Mouse (Mus musculus): ENCODE results near the gene Galnt15.
"Not testable (repeated sequence)": the region's sequence is repeated elsewhere in the genome, so short reads cannot be mapped to it uniquely, and the experiment has no call there.

The Galnt15 gene

GRCm38 (mm10) chr14:32037661-32038252, 9.0 kb downstream of the Galnt15 start:
- DNase-seq = no peak

GRCm38 (mm10) chr14:32042108-32042507, 13.3 kb downstream of the Galnt15 start:
- DNase-seq = no peak

- DNase-seq = no peak
Observed at GRCm38 (mm10) chr14:32046357-32046756, 17.6 kb downstream of the Galnt15 start.

GRCm38 (mm10) chr14:32050171-32050570, 21.4 kb downstream of the Galnt15 start:
- DNase-seq = no peak

- no peak for DNase-seq
Observed at GRCm38 (mm10) chr14:32053895-32054294, 25.1 kb downstream of the Galnt15 start.

GRCm38 (mm10) chr14:32054788-32055187, 26.0 kb downstream of the Galnt15 start:
- DNase-seq = no peak

GRCm38 (mm10) chr14:32055781-32056180, 27.0 kb downstream of the Galnt15 start:
- no peak for DNase-seq

GRCm38 (mm10) chr14:32056675-32057074, 27.9 kb downstream of the Galnt15 start:
- DNase-seq = no peak

- no peak for DNase-seq
Observed at GRCm38 (mm10) chr14:32057664-32058063, 28.9 kb downstream of the Galnt15 start.

GRCm38 (mm10) chr14:32061398-32061797, 32.6 kb downstream of the Galnt15 start:
- no peak for DNase-seq

GRCm38 (mm10) chr14:32072807-32073206, 44.0 kb downstream of the Galnt15 start:
- no peak for DNase-seq

- DNase-seq = peak; percentile 42
Observed at GRCm38 (mm10) chr14:32073211-32073685, 44.5 kb downstream of the Galnt15 start.

GRCm38 (mm10) chr14:32073901-32074300, 45.1 kb downstream of the Galnt15 start:
- no peak for DNase-seq

GRCm38 (mm10) chr14:32076896-32077575, 48.2 kb downstream of the Galnt15 start:
- peak; percentile 35 for DNase-seq

GRCm38 (mm10) chr14:32081026-32081425, 52.2 kb downstream of the Galnt15 start:
- DNase-seq = peak; percentile 14

- DNase-seq = no peak
Observed at GRCm38 (mm10) chr14:32082891-32083290, 54.1 kb downstream of the Galnt15 start.

GRCm38 (mm10) chr14:32083466-32083865, 54.7 kb downstream of the Galnt15 start:
- no peak for DNase-seq

- no peak for DNase-seq
Observed at GRCm38 (mm10) chr14:32084761-32085485, 56.1 kb downstream of the Galnt15 start, which contains the start of gene Oxnad1. TSS of gene Oxnad1 (plus strand) at chr14:32085374.

GRCm38 (mm10) chr14:32085486-32086201, 56.9 kb downstream of the Galnt15 start, which contains the start of gene Dph3:
TSS of gene Dph3 (minus strand) at chr14:32085729.
- peak; percentile 100 for DNase-seq

GRCm38 (mm10) chr14:32086226-32086625, 57.4 kb downstream of the Galnt15 start:
- no peak for DNase-seq

- not testable (repeated sequence) for DNase-seq
Observed at GRCm38 (mm10) chr14:32087584-32088248, 58.9 kb downstream of the Galnt15 start.

GRCm38 (mm10) chr14:32091124-32091523, 62.3 kb downstream of the Galnt15 start:
- no peak for DNase-seq
